Mouse (Mus musculus) intestine, embryonic 15.5 days (tissue): ENCODE data around the gene Gpd1l. TPM values are rescaled to one million over a fixed set of nuclear protein-coding genes. Genes with fewer than 3 reads are reported as not detected.

ENCODE experiments used
- ATAC-seq: fragments of 200-750 bp; cut with Nextera tagmentation; 2 replicates; pipeline ENCODE4 v1.8.0; 2017; ENCODE audit warnings: moderate TSS enrichment, moderate library complexity
- H3K27ac ChIP-seq: fragments of 300-500 bp; sonication (generic); 2 replicates; pipeline ENCODE4 v1.5.1; 2015; ENCODE audit warnings: mild to moderate bottlenecking, inconsistent platforms
- H3K27me3 ChIP-seq: fragments of 300-500 bp; sonication (generic); replicated peaks from 2 replicates; pipeline ENCODE4 v1.6.1; 2015; ENCODE audit warnings: inconsistent platforms
- H3K36me3 ChIP-seq: fragments of 300-500 bp; sonication (generic); 2 replicates; pipeline ENCODE4 v1.6.1; 2015; ENCODE audit warnings: inconsistent platforms
- H3K4me1 ChIP-seq: fragments of 300-500 bp; sonication (generic); replicated peaks from 2 replicates; pipeline ENCODE4 v1.6.1; 2015; ENCODE audit warnings: inconsistent platforms
- H3K4me2 ChIP-seq: fragments of 300-500 bp; sonication (generic); replicated peaks from 2 replicates; pipeline ENCODE4 v1.6.1; 2015; ENCODE audit warnings: mild to moderate bottlenecking, inconsistent platforms
- H3K4me3 ChIP-seq: fragments of 300-500 bp; sonication (generic); replicated peaks from 2 replicates; pipeline ENCODE4 v1.5.1; 2015; ENCODE audit warnings: inconsistent platforms
- H3K9ac ChIP-seq: fragments of 300-500 bp; sonication (generic); 2 replicates; pipeline ENCODE4 v1.6.1; 2015; ENCODE audit warnings: inconsistent platforms
- H3K9me3 ChIP-seq: fragments of 300-500 bp; sonication (generic); 2 replicates; pipeline ENCODE4 v1.6.1; 2016; ENCODE audit warnings: inconsistent platforms
- WGBS: fragments of 180-500 bp; shearing (Covaris S2); methylation state at CpG from one replicate; pipeline ENCODE4 v1.1.7; 2015; 5-methylcytosine and 5-hydroxymethylcytosine counted together
- polyA plus RNA-seq: library from polyadenylated mRNA; unstranded; fragments of >200 nt; fragmentation: Nextera tagmentation; extraction: Ambion mirVana; gene quantifications from 2 replicates; pipeline ENCODE4 v1.2.1, GENCODE M21; 2015

Gpd1l gene
- polyA plus RNA-seq, 1 experiment from 2014 or later: 21.8 TPM

GRCm38 (mm10) chr9:114952866-114953265 is 19.1 kb upstream of the Gpd1l start:
- 52% methylated on average over 1 of the region's 1 CpGs for WGBS
- Histone ChIP-seq H3K9me3 (no peaks in the 10 kb centered on the region), H3K36me3 (no peaks in the 10 kb centered on the region), H3K4me2 (no peak overlapping the region), H3K27ac (no peak overlapping the region), H3K4me1 (peaks cover 11% of the 10 kb centered on the region; the same call in 1 of the 2 replicates), H3K4me3 (no peak overlapping the region), H3K9ac (no peak overlapping the region), H3K27me3 (no peaks in the 10 kb centered on the region)
- ATAC-seq: no peak

GRCm38 (mm10) chr9:114948395-114948794 is 14.6 kb upstream of the Gpd1l start:
- ATAC-seq: peak; percentile 46
- H3K4me1 ChIP-seq: peaks cover 8% of the 10 kb centered on the region; the same call in 1 of the 2 replicates
- no peak overlapping the region for H3K9ac ChIP-seq
- no peaks in the 10 kb centered on the region for H3K9me3 ChIP-seq
- no peak overlapping the region for H3K4me2 ChIP-seq
- 49% methylated on average over 5 of the region's 5 CpGs for WGBS
- H3K27me3 ChIP-seq: no peaks in the 10 kb centered on the region
- no peaks in the 10 kb centered on the region for H3K36me3 ChIP-seq
- no peak overlapping the region for H3K4me3 ChIP-seq
- peak overlapping the region; percentile 13; the same call in 1 of the 2 replicates for H3K27ac ChIP-seq

DNA sequence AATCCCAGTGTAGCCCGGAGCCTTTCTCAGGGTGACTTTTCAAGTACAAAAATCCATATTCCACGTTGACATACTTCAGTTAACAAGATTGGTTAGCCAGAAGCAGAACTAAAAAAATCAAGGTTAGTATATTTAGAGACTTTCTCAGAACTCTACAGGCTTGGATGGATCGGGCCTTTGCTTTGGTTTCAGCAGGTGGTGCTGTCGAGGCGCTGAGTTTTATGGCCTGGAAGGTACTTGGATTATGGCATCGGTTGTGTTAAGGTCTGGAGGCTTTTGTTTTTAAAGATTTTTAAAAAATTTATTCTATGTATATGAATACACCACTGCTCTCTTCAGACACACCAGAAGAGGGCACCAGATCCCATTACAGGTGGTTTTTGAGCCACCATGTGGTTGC is 11.8 kb upstream of the Gpd1l start:
- ATAC-seq: no peak
- Histone ChIP-seq H3K4me3 (no peak overlapping the region), H3K4me1 (peaks cover 8% of the 10 kb centered on the region; the same call in 1 of the 2 replicates), H3K27me3 (no peaks in the 10 kb centered on the region), H3K36me3 (no peaks in the 10 kb centered on the region), H3K9me3 (no peaks in the 10 kb centered on the region), H3K4me2 (no peak overlapping the region), H3K27ac (no peak overlapping the region), H3K9ac (no peak overlapping the region)
- WGBS: 94% methylated on average over 6 of the region's 6 CpGs

DNA sequence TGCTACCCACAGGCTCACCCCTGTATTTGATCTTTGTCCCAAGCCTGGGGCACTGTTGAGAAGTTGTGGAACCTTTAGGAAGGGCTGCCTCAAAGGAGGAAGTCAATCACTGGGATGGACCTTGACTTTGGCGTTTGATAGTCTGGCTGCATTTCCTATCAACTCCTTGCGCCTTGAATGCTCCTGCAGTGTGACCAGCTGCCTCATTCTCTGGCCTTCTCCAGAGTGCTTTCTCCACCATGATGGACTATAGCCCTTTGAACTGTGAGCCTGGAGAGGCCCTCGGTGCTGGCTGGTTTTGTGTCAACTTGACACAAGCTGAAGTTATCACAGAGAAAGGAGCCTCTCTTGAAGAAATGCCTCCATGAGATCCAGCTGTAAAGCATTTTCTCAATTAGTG is 10.9 kb upstream of the Gpd1l start:
- Histone ChIP-seq H3K4me3 (no peak overlapping the region), H3K27ac (no peak overlapping the region), H3K36me3 (no peaks in the 10 kb centered on the region), H3K4me2 (no peak overlapping the region), H3K9me3 (no peaks in the 10 kb centered on the region), H3K4me1 (peaks cover 5% of the 10 kb centered on the region; the same call in 1 of the 2 replicates), H3K9ac (no peak overlapping the region), H3K27me3 (no peaks in the 10 kb centered on the region)
- WGBS: 81% methylated on average over 3 of the region's 3 CpGs
- ATAC-seq: peak; percentile 48; the same call in 1 of the 2 replicates

DNA sequence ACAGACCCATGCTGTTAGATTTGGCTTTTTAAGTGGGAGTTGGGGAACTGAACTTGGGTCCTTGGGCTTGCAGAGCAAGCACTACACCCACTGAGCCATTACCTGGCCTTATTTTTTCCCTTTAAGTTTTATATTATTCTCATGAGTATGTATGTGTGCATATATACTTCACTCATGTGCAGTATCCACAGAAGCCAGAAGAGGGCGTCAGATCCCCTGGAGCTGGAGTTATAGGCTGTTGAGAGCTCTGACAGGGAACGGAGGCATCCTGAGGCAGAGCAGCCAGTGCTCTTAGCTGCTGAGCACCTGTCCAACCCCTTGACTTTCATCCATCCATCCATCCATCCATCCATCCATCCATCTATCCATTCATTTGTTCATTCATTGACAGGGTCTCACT is 2.9 kb upstream of the Gpd1l start:
- Histone ChIP-seq H3K9me3 (no peaks in the 10 kb centered on the region), H3K36me3 (no peaks in the 10 kb centered on the region), H3K4me3 (no peak overlapping the region), H3K9ac (no peak overlapping the region), H3K4me1 (peaks cover 7% of the 10 kb centered on the region; the same call in 1 of the 2 replicates), H3K4me2 (no peak overlapping the region), H3K27me3 (no peaks in the 10 kb centered on the region), H3K27ac (no peak overlapping the region)
- ATAC-seq: no peak
- WGBS: 70% methylated on average over 2 of the region's 2 CpGs

- 89% methylated on average over 4 of the region's 4 CpGs for WGBS
- H3K27ac ChIP-seq: no peak overlapping the region
- H3K27me3 ChIP-seq: no peaks in the 10 kb centered on the region
- peaks cover 7% of the 10 kb centered on the region; the same call in 1 of the 2 replicates for H3K4me1 ChIP-seq
- H3K4me3 ChIP-seq: no peak overlapping the region
- no peak overlapping the region for H3K9ac ChIP-seq
- no peaks in the 10 kb centered on the region for H3K9me3 ChIP-seq
- no peaks in the 10 kb centered on the region for H3K36me3 ChIP-seq
- H3K4me2 ChIP-seq: no peak overlapping the region
- ATAC-seq: no peak
These were observed 1.5 kb upstream of the Gpd1l start for GRCm38 (mm10) chr9:114935321-114935720.

DNA sequence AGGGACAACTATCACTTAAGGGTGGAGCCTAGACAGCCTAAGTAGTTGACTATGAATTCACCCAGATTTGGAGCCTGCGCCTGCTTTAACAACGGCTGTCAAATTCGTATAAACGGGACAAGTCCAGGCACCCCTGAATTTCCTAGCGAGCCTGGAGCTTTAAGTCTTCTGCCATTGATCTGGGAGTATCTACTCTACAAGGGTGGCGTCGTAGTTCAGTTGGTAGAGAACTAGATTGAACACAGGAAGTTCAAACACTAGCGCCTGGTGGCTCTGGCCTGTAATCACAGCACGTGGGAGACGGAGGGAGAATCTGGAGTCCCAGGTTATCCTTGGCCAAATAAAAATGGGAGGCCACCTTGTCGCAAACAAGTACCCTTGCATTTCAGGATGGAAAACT is 444 bp upstream of the Gpd1l start:
- Histone ChIP-seq H3K9me3 (no peaks in the 10 kb centered on the region), H3K4me1 (peaks cover 7% of the 10 kb centered on the region; the same call in 1 of the 2 replicates), H3K27me3 (no peaks in the 10 kb centered on the region), H3K9ac (no peak overlapping the region), H3K36me3 (no peaks in the 10 kb centered on the region), H3K27ac (no peak overlapping the region), H3K4me3 (peak overlapping the region; percentile 79; the same call in 1 of the 2 replicates), H3K4me2 (peak overlapping the region; percentile 95)
- 57% methylated on average over 11 of the region's 11 CpGs for WGBS
- ATAC-seq: no peak; the same call in 1 of the 2 replicates

- ATAC-seq: peak; percentile 45
These were observed 607 bp downstream of the Gpd1l start for GRCm38 (mm10) chr9:114933037-114933722.

GRCm38 (mm10) chr9:114932607-114933006 is 1.2 kb downstream of the Gpd1l start:
- Histone ChIP-seq H3K27me3 (no peaks in the 10 kb centered on the region), H3K4me3 (peak overlapping the region; percentile 79), H3K27ac (no peak overlapping the region), H3K36me3 (no peaks in the 10 kb centered on the region), H3K4me2 (peak overlapping the region; percentile 95), H3K4me1 (peaks cover 7% of the 10 kb centered on the region; the same call in 1 of the 2 replicates), H3K9me3 (no peaks in the 10 kb centered on the region), H3K9ac (peak overlapping the region; percentile 72)
- 21% methylated on average over 13 of the region's 13 CpGs for WGBS
- ATAC-seq: no peak

More at GRCm38 (mm10) chr9:114933037-114933722, 607 bp downstream of the Gpd1l start:
- peak overlapping the region; percentile 72 for H3K9ac ChIP-seq
- no peaks in the 10 kb centered on the region for H3K27me3 ChIP-seq
- H3K4me2 ChIP-seq: peak overlapping the region; percentile 95
- peak overlapping the region; percentile 79 for H3K4me3 ChIP-seq
- WGBS: 0% methylated on average over 49 of the region's 50 CpGs
- no peaks in the 10 kb centered on the region for H3K9me3 ChIP-seq
- peaks cover 7% of the 10 kb centered on the region; the same call in 1 of the 2 replicates for H3K4me1 ChIP-seq
- no peaks in the 10 kb centered on the region for H3K36me3 ChIP-seq
- peak overlapping the region; percentile 82 for H3K27ac ChIP-seq

DNA sequence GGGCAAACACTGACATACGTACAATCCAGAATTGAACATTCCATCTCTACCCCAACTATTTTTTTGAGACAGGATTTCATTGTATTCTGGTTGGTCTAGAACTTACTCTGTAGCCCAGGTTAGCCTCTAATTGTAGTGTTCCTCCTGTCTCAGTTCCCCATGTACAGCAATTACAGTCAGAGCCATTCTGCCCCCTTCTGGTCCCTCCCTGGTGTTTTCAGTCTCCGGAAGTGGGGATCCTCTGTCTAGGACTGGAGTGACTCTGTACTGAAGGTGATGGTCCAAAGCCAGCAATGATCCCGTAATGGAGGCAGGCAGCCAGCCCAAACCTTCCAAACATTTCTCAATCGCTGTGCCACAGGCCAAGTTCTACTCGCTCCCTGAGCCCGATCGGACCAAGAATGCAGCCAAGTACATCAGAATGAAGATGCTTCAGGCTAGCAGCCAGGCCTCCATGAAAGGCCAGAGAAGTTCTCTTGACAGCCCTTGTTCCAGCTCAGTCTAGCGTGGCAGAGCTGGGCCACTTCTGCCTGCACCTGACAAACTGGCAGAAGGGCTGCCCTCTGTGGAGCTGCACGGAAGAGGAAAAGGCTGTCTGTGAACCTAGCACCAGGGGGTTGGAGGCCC is 3.2 kb downstream of the Gpd1l start:
- Histone ChIP-seq H3K36me3 (no peaks in the 10 kb centered on the region), H3K27me3 (no peaks in the 10 kb centered on the region), H3K4me1 (peaks cover 7% of the 10 kb centered on the region; the same call in 1 of the 2 replicates), H3K27ac (no peak overlapping the region), H3K9me3 (no peaks in the 10 kb centered on the region), H3K4me3 (no peak overlapping the region), H3K9ac (no peak overlapping the region), H3K4me2 (no peak overlapping the region)
- no peak for ATAC-seq
- 77% methylated on average over 9 of the region's 9 CpGs for WGBS

DNA sequence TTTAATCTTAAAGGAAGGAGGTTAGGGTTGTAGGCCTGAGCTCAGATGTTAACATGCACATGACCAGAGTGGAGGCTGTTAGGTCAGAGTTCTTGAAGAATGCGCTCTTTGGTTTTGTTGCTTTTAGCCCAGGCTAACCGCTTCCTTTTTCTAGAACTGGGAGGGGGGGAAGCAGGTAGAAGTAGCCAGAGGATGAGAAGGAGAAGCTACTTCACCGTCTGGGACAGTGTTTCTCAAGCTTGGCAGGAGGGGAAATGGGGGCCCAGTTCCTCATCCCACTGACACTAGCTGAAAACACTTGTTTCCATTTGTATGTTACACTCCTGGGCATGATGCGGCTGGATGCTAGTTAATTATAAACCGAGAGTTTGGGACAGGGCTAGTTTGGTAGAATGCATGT is 8.2 kb downstream of the Gpd1l start:
- no peaks in the 10 kb centered on the region for H3K36me3 ChIP-seq
- H3K4me2 ChIP-seq: no peak overlapping the region
- no peak overlapping the region for H3K9ac ChIP-seq
- no peak overlapping the region for H3K4me3 ChIP-seq
- ATAC-seq: no peak
- no peak overlapping the region for H3K27ac ChIP-seq
- 80% methylated on average over 5 of the region's 5 CpGs for WGBS
- H3K4me1 ChIP-seq: no peaks in the 10 kb centered on the region
- H3K9me3 ChIP-seq: no peaks in the 10 kb centered on the region
- no peaks in the 10 kb centered on the region for H3K27me3 ChIP-seq

DNA sequence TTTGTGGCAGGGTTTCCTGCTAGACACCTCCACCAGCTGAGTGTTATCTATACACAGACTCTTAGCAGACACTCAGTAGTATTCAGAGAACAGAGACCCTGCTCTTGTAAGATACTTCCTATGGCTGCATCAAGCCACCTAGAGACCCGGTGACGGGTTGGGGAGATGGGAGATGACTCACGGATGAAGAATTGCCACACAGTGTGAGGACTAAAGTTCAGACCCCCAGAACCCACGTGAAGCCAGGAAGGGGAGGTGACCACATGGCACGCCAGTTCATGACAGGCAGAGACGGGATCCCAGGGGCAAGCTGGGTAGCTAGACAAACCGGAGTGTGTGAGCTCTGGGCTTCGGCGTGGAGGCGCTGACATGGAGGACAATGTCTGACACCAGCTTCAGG is 8.7 kb downstream of the Gpd1l start:
- Histone ChIP-seq H3K27ac (no peak overlapping the region), H3K4me2 (no peak overlapping the region), H3K4me3 (no peak overlapping the region), H3K27me3 (no peaks in the 10 kb centered on the region), H3K9me3 (no peaks in the 10 kb centered on the region), H3K4me1 (no peaks in the 10 kb centered on the region), H3K9ac (no peak overlapping the region), H3K36me3 (no peaks in the 10 kb centered on the region)
- ATAC-seq: peak; percentile 34; the same call in 1 of the 2 replicates
- 73% methylated on average over 10 of the region's 10 CpGs for WGBS
